Mouse (Mus musculus) gastrocnemius, adult 18-20 months (tissue): Measurements from ENCODE around the gene Eps8l1. TPM values are rescaled to one million over a fixed set of nuclear protein-coding genes. Genes with fewer than 3 reads are reported as not detected.

Experiments
- DNase-seq: peaks from one replicate; pipeline ENCODE4 v3.0.0; 2021; ENCODE audit warnings: low spot score
- total RNA-seq, 2 experiments: library from RNA; stranded (reverse); gene quantifications; 2 replicates each; pipeline ENCODE4 v1.2.3; 2021

Eps8l1 gene
- total RNA-seq, 2 experiments from 2014 or later = 1.9 to 3.5 TPM

DNA sequence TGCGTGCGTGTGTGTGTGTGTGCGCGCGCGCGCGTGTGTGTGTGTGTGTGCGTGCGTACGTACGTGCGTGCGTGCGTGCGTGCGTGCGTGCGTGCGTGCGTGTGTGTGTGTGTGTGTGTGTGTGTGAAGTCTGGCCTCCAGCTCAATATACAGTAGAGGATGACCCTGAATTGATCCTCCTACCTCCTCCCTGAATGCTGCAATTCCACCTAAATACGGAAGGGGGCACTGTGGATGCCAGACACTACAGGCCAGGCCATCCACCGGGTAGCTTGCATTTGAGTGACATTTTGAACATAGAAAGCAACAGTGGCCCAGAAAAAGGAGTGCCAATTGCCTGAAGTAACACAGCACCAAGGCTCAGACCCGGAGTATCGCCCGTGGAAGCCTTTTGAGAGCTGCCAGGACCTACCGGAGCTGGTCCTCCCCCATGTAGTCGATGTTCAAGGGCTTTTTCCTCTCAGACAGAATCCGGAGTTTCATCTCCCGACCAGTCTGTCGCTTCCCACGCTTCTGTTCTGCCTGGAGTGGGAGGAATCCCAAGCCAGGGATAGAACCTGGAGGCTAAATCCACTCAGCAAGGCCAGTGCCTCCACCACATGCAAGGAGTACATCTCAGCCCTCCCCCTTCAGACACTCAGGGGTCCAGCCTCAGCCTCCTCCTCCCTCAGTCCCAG, 47.7 kb downstream of the Eps8l1 start:
- no peak for DNase-seq

DNA sequence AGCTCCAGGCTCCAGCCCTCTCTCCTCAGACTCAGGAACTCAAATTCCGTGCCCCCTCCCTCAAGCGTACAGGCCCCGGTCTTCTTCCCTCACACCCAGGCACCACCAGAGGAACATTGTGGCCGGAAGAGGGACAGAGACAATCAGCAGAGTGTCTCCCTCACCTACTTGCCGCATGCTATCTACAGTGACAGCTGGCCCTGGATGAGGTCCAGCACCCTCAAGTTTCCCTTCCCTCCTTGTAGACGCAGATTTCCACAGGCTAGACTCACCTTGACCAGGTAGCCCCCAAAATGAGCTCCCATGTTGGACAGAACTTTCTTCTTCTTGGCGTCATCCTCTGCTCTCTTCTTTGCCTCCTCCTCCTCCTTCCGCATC, 48.3 kb downstream of the Eps8l1 start:
- no peak for DNase-seq

DNA sequence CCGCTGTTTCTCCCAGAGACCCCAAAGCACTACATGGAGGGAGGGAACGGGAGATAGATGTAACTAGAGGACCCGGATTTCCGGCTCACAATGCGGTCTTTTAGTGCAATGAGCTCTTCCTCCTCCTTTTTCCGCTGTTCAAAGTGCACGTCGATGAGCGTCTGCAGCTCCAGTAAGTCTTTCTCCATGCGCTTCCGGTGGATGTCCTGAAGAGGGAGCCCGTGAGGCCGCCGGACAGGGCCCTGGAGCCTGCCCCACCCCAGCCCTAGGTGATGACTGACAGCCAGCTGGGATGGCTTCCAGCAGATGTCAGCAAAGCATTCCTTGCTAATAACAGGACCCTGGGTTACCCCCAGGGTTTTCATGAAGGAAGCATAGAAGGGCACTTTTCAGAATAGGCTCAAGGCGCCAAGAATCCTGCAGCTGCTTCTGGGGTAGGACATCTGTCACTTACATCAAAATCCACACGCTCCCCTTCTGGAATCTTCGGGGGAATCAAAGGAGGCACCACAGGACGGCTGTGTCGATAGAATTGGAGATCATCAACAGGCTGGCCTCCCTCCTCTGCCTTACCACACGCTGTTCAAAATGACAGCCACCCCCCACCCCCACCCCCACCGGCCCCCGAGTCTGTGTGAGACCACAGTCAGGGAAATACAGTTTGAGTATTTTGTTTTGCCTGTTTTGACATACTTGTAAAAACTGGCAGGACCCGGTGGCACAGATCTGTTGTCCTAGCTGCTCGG, 49.6 kb downstream of the Eps8l1 start:
- DNase-seq = peak; percentile 68

DNA sequence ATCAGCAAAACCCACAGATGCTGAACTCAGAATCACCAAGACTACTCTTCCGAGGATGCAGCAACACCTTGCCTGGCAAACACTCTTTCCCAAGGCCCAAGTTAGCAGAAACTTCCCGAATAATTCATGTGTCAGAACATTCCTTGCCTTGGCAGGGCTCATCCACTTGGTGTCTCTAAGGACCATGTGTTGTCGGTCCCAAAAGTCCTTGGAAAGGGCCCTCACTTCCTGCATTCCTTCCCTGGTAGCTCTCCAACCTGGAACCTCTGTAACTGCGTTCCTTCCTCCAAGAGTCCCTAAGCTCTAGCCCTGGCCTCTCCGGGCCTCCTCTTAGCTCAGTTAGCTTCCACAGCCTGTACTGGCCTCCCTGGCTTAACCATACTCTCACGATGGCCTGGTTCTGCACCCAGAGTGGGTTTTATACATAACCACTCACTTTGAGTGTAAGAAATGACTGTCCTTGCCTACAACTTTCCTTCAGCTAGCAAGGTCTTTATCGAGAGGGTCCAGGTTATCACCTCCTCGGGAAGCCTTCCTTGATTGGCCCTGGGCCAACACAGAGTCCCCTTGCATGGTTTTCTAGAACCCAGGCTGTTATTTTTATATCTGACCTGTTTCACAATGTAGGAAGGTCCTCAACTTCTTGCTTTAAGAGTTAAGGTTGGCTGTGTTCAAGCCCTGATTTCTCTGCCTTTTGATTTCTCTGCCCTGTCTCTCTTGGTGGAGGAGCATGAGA, 51.2 kb downstream of the Eps8l1 start:
- no peak for DNase-seq

DNA sequence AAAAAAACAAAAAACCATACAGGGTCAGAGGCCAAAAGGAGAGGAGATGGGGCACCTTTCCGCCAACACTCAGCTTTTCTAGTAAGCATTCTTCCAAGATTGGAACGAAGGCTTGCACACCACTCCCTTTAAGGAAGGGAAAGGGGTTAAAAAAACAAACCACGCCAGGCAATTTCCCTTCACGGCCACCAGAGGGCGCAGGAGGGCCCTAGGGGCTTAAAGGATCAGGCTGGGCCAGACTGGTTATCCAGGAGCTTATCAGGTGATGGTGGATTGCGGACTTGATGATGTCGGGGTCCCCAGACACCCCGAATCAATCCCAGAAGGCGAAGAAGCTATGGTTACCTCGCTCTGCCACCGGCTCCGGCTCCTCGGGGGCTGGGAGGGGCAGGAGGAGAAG, 52.8 kb downstream of the Eps8l1 start:
- no peak for DNase-seq

DNA sequence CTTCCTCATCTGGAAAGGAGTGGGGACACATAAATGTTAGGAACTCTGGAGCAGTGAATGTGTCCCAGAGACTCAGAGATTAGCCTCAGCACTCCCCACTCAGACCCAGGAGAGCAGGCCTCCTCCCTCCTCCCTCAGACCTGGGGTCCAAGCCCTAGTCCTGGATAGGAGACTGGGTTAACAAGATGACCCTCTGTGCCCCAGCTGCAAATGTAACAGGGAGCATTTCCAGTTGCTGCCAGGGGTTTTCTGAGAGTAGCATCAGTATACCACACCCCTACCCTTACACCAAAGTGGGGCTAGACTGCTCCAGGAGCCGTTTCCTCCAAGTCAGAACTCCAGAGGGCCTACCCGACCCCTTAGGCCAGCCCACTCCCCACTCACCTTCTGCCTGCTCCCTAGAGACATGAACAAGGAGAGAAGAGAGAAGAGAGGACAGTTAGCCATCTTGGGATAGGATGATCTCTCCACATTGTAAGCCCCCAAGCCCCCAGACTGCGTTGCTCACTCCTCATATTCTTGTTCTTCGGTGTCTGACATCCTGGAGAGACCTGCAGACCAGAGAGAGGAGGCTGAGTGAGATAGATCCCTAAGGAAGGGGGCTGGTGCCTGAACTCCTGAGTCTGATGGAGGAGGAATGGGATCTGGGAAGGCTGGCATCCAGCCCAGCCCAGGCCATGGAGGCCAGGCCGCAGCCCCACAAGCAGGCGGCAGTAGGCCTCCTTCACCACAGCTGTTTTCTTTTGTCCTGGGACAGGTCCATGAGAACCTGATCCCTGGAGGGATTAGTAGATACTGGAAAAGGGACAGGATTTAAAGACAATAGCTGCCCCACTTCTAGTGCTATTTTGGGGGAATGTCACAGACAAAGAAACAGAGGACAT, 53.6 kb downstream of the Eps8l1 start:
- DNase-seq = no peak

DNA sequence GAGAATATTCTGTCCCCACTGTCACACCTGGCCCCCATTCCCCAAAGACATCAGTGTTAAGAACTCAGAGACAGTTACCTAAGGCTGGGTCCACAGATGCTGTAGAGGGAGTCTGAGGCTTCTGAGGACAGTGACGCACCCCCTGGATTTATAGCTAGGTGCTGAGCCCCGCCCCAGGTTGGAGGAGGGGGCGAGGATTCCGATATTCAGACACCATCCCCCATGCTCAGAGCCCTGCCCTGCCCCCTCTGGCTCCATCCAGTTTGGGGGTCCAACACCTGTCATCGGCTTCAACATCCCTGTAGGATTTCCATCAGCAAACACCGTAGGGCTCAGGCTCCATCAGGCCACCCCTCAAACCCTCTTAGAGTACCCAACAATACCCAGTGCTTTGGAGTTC, 55.4 kb downstream of the Eps8l1 start:
- DNase-seq = no peak

DNA sequence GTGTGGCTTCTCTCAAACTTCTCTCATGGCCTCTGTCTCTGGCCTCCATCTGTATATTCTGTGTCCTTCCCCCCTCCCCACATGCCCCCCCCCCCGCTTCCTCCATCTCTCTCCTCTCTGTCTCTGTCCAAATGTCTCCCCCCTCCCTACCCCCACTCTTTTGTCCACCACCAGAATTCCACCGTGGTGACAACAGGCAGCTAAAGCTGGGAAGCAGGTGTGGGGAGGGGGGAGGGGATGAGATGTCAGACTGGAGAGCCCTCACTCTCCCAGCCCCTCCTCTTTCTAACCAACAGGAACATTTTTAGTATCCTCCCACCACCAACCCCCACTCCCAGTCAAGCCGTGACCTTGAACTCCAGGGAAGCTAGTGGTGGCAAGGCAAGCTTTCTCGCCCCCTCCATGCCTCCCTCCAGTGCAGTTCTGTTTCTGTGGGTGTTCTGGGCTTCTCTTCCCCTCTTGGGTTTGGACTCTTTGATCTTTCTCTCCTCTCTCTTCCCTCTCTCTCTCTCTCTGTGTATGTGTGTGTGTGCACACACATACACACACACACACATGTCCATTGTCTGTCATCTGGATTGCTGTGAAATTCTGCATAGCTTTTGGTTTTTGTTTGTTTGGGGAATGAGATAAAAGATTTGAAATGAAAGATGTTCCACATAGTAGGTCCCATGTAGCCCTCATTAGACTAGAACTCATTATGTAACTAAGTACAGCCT, 56.0 kb downstream of the Eps8l1 start, which contains the start of gene Tnnt1:
Tnnt1 (minus strand) TSS at position 51 of the 719 bp plus-strand sequence.
- no peak for DNase-seq

DNA sequence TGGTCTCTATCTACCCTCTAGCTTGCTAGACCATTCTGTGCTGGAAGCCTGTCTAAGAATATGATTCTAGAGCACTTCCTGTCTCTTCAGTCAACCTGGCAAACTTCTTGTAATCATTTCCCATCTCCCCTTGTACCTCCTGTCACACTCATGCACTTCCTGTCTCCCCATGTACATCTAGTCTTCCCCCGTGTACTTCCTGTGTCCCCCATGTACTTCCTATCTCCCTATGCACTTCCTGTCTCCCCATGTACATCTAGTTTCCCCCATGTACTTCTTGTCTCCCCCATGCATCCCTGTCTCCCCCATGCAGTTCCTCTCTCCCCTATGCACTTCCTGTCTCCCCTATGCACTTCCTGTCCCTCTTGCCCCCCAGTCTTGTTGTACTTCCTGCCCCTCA, 58.0 kb downstream of the Eps8l1 start:
- no peak for DNase-seq

DNA sequence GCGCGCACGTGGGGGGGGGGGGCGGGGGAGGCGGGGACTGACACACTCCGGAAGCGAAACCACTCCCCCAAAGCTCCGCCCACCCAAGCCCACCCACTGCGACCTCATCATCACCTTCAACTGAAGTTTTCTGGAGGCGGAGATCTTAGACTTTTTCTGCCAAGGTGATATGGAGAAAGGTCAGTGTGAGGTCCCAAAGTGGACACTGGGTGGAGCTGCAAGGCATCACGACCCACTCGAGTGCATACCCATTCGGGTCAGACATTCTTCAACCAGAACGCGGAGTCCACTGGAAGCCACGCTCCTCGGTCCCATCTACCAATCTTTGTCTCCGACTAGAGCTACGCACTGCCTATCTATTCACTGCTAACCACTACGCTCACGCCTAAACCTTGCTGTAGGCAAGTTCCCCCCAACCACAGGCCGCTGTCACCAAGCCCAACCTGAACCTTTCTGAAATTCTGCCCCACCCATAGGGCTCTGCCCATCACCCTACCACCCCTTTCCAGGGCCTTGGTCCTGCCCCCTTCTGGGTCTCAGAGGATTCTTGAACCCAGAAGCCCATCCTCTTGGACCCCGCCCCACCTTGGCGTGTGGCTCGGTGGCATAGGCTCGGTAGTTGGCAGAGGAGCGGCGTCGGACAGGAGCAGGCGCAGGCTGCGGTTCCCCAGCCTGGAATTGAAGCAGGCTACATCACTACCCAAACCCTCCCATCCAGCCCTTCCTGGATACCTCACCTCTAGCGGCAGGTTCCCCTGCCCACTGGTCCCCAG, 60.9 kb downstream of the Eps8l1 start:
- DNase-seq = no peak

DNA sequence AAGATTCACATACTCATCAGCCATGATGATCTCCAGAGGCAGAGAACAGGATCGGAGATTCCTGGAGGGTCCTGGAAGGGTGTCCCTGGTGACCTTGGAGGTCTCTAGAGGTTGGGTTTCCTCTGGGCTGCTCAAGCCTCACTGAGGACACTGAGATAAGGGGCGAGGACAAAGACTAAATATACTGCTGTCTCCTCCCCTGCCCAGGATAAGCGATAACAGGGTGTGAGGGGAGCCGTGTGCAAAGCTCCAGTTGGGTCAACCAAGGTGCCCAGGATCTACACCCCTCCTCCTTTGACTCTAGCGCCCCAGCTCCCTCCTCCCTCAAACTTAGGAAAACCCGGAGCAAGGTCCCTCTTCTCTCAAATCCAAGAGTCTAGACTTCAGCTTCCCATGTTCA, 61.8 kb downstream of the Eps8l1 start:
- no peak for DNase-seq

DNA sequence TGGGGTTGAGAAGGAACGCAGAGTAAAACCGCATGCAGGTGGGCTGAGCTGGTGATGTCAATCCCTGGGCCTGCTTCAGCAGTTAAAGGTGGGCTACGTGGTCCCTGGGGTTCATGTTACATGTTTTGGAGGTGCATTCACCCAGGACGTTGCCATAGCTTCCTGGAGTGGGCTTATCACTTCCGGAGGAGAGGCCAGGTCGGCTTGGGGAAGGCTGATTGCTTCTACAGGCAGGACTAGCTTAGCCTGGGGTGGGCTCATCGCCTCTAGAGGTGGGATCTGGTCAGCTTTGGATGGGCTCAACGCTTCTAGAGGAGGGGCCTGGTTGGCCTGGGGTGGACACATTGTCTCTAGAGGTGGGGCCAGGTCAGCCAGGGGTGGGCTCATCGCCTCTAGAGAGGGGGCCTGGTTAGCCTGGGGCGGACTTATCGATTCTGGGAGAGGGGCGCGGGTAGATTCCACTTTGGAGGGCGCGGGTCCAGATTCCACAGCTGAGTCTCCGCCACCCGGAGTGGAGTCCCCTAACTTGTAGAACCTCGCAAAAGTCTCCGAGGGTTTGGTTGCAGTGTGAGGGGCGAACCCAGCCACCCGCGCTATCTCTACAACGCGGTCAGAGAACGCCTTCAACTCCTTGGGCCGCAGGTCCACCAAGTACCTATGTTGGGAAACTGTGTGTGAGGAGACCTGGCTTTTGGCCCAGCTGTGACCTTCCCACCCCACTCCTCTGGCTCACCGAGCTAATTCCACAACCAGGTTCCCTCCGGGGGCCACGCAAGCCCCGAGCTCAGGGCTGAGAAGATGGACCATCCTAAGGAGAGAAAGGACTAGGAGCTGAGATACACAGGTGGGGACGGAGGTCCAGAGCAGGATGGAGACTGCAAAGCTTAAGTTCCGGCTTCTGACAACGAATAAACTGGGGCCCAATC, 63.0 kb downstream of the Eps8l1 start:
- no peak for DNase-seq

DNA sequence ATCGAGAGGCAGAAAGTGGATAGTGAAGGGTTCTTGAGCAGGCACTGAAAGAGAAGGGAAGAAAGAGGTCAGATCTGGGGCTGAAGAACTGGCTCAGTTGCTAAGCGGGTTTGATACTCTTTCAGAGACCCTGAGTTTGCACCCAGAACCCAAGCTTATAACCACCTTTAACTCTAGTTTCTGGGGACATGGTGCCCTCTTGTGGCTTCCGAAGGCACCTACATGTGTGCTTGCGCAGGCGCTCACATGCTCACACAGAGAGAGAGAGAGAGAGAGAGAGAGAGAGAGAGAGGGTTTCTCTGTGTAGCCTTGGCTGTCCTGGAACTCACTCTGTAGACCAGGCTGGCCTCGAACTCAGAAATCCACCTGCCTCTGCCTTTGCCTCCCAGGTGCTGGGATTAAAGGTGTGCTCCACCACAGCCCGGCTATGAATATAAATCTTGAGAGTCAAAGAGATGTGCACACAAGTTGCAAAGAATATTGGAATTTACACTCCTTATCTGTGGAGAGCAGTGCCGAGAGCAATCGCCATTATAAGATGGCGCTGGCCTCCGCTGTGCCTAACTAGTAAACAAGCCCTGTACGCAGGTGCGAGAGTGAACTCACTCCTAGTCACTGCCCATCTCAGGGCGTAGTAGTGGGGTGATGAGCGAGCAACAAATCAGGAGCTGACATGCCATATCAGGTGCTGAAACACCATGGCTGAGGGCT, 63.9 kb downstream of the Eps8l1 start, which contains the start of gene Tnni3:
Tnni3 (minus strand) TSS at position 18 of the 711 bp plus-strand sequence.
- DNase-seq = peak; percentile 36

DNA sequence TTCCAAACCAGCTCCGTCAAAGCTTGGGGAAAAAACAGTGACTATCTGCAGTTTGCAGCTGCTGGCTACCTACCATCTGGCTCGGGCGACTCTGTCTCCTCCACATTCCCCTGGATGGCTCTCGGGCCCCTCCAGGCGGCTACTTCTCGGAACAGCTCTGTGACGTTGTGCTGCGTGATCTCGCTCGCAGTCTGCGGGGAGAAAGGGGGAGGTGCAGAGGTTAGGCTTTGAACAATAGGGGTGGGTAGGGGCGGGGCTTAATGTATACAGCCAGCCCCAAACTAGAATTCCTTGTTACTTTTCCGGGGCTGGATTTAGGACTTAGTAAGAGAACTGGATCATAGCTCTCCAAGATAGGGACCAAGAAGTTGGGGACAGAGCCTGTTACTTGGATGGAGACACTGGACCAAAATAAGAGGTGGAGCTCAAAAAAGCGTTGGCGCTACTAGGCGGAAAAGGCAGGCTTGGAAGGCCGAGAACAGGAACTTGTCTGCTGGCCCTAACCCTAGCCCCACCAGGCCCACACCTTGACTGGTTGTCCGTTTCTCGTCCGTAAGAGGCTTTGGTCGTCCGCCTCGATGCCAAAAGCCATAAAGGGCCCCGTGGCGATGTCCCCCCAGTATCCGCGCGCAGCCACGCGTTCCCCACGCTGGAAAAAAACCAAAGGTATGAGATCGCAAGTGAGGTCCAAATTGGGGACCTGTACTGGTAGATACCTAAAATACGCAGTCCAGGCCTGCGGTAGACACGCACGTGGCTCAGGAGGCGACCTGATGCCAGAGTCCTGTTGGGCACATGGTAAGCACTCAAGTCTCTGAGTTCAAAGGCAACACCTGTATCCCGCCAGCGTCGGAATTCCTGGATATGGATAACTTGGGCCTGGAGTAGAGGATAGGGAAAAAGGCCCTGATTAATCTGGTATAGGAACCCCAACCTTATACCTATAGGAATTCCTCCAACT, 66.1 kb downstream of the Eps8l1 start:
- peak; percentile 64 for DNase-seq

DNA sequence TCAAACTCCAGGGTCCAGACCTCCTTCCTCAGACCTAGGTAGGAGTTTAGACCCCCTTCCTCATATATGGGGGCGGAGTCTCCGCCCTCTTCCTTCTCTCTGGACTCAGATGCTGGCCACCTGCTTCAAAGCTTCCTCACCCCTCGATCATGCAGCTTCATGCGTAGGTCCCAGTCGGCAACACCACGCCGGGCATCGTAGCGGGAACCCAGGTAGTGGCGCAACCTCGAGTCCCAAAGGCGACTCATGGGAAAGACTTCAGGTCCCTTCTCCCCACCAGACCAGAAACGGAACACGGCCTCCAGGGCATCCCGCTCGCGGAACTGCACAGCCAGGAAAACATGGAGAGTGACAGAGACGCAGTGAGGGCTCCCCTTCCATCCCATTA, 66.8 kb downstream of the Eps8l1 start:
- no peak for DNase-seq
